Mouse (Mus musculus) ES-Bruce4 (cell line): ENCODE results near the gene Pam.

Experiments used
- CTCF ChIP-seq: IDR thresholded peaks from one replicate; pipeline ENCODE4 v1.8.1; 2011; ENCODE audit warnings: low read depth, low read length
- POLR2A ChIP-seq: IDR thresholded peaks from one replicate; pipeline ENCODE4 v1.8.1; 2011; ENCODE audit warnings: low read length; ENCODE audit not compliant: insufficient read depth

DNA sequence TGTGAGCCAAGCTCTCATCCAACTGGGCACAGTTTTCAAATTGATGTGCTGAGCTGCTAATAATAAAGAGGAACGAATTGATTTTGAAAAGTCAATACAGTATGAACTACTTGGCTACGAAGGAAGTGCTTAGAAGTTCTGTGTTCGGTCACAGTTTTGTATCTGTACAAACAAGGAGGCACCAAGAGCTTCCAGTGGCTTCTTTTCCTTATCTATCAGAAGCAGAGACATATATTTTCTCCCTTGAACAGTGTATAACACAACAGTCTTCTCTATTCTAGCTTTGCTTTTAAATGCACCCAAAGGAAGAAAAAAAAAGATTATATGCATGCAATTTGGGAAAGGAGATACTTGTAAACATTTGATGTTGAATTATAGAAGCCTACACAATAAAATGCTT lies 30.8 kb upstream of the Pam start:
- TF ChIP-seq CTCF (no peak), POLR2A (no peak)
